Mouse (Mus musculus) gastrocnemius, adult 2 months (tissue): ENCODE results near the gene Tex9. TPM values are rescaled to one million over a fixed set of nuclear protein-coding genes. Genes with fewer than 3 reads are reported as not detected.
A peak's percentile ranks its signal among the peaks of the same experiment; 100 is the strongest.

ENCODE experiments used
- DNase-seq: peaks from one replicate; pipeline ENCODE4 v3.0.0; 2022
- H3K27ac ChIP-seq: fragments of 200-600 bp; 2 replicates; pipeline ENCODE4 v1.8.1; 2022; ENCODE audit warnings: mild to moderate bottlenecking
- H3K4me3 ChIP-seq: fragments of 200-600 bp; 2 replicates; pipeline ENCODE4 v1.8.1; 2022; ENCODE audit warnings: mild to moderate bottlenecking, moderate library complexity
- CTCF ChIP-seq: fragments of 200-600 bp; IDR thresholded peaks from 2 replicates; pipeline ENCODE4 v1.8.1; 2022; ENCODE audit warnings: antibody characterized with exemption, mild to moderate bottlenecking, moderate library complexity
- intact Hi-C: fragments of 180-260 bp; cut with DNase I; formaldehyde crosslinking; loops from one replicate; pipeline ENCODE4 v1.15.1; 2025
- long read RNA-seq, 2 experiments: library from polyadenylated mRNA; stranded (forward); transcript quantifications; one replicate each; pipeline ENCODE4 v2.0.0; 2021
- total RNA-seq, 2 experiments: library from RNA; stranded (reverse); gene quantifications; 2 replicates each; pipeline ENCODE4 v1.2.3; 2021

Gene Tex9
- 1 to 10 TPM; 1.8 TPM for total RNA-seq
- long read RNA-seq, experiment 1, partial matches to known transcripts: 0 of 1 reads
- long read RNA-seq, experiment 1, other reads (novel, unspliced or antisense): 0 of 1 reads
- long read RNA-seq, experiment 2, partial matches to known transcripts: 0 of 2 reads
- long read RNA-seq, experiment 2, other reads (novel, unspliced or antisense): 2 of 2 reads

DNA sequence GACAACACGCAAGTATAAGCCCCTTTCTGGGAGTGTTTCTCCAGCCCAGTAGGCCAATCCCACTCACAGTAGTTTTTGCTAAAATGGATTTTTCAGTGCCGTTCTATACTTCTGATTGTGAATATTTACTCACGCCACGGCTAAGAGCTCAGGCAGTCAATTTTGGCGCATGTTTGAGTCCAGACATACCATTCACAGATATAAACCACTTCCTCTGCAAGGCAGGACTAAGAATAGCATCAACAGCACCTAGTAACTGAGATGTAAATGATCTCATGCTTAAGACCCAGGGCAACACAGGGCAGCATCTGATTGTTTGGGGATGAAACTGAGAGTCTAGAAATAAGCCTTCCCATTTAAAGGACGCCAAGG lies at the start of gene Tex9:
Tex9 (minus strand) TSS at position 19 of the 372 bp plus-strand sequence.
- Histone ChIP-seq H3K27ac (peak within 1 kb of the TSS; percentile 78), H3K4me3 (peak within 1 kb of the TSS; percentile 82)
- intact Hi-C loops: no loop called here
- no peak for DNase-seq
- no peak for TF ChIP-seq CTCF

DNA sequence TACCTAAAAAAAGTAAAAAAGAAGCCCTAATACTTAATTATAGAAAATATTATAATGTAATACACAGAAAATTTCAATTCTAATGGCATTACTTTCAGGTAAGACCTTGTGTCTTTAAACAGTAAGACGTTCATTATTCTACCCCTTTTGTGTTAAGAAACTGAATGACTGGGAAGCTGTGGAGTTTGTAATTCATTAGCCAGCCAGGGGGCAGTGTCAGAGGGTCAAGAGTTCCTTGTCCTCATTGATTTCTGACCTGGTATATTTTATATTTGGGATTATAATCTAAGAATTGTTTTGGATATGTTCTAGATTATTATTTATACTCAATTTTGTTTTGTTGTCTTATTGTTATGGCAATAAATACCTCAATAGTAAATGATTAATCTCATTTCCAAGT lies 45.1 kb upstream of the Tex9 start:
- DNase-seq: no peak
- H3K27ac ChIP-seq: no peak overlapping the region
- intact Hi-C loops: loop anchor here (10.0 kb wide), 1 partner anchor 138 kb away; no protein-coding TSS in a partner anchor
- TF ChIP-seq CTCF: peak; percentile 26; the same call in 1 of the 2 replicates
- H3K4me3 ChIP-seq: no peak overlapping the region

DNA sequence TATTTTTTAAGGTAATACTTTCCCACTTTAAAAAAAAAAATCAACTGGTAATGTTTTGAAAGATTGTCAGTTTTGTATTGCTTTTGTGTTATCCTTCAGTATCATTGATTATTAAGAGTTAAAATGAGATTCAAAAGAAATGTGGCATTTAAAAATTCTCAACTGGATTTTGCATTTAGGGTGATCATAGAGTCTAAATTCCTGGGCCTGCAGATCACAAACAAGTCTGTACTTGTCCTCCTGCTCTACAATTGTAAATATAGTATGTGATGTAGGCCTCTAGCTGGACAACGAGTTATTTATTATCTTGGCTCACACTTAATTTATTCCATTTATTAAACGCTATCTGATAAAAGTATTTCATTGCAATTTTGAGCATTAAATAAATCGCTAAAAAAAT lies 43.4 kb upstream of the Tex9 start:
- no peak for TF ChIP-seq CTCF
- Histone ChIP-seq H3K27ac (peak overlapping the region; percentile 55), H3K4me3 (peak overlapping the region; percentile 97)
- intact Hi-C loops: loop anchor here (10.0 kb wide), 1 partner anchor 139 kb away; no protein-coding TSS in a partner anchor
- DNase-seq: no peak

DNA sequence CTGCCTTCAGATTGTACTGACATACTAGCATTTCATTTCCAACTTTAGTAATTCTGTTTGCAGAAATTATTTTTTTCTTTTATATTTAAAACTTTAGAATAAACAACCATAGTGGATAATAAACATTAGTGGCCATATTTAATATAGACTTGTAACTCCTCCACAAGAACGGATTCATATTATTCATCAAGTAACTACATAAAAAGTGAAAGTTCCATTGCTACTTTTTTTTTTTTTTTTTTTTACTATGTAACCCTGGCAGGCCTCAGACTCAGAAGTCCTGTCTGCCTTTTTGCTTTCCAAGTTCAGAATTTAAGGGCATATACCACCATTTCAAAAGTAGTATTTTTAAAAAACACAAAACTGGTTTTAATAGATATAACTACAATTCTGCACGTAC lies 43.0 kb upstream of the Tex9 start:
- peak overlapping the region; percentile 97 for H3K4me3 ChIP-seq
- H3K27ac ChIP-seq: peak overlapping the region; percentile 98
- no peak for DNase-seq
- TF ChIP-seq CTCF: no peak
- intact Hi-C loops: loop anchor here (5.0 to 10.0 kb wide), 3 partner anchors 72 to 140 kb away; no protein-coding TSS in a partner anchor

DNA sequence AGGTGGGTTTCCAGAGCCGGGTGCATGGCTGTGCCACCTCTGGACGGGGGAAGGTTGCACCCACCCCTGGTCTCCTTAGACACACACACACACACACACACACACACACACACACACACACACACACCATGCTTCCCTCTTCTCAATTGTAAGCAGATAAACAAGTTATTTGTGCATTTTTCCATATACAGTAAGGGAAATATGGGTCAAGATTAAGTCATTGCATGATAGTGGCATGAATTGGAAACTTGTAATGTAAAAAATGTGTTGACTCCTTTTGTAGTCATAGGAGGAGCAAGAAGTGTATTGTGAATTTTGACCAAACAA lies 41.0 kb upstream of the Tex9 start:
- TF ChIP-seq CTCF: no peak
- Histone ChIP-seq H3K27ac (peak overlapping the region; percentile 98), H3K4me3 (peak overlapping the region; percentile 97)
- DNase-seq: no peak
- intact Hi-C loops: loop anchor here (5.0 to 10.0 kb wide), 3 partner anchors 74 to 142 kb away; no protein-coding TSS in a partner anchor

DNA sequence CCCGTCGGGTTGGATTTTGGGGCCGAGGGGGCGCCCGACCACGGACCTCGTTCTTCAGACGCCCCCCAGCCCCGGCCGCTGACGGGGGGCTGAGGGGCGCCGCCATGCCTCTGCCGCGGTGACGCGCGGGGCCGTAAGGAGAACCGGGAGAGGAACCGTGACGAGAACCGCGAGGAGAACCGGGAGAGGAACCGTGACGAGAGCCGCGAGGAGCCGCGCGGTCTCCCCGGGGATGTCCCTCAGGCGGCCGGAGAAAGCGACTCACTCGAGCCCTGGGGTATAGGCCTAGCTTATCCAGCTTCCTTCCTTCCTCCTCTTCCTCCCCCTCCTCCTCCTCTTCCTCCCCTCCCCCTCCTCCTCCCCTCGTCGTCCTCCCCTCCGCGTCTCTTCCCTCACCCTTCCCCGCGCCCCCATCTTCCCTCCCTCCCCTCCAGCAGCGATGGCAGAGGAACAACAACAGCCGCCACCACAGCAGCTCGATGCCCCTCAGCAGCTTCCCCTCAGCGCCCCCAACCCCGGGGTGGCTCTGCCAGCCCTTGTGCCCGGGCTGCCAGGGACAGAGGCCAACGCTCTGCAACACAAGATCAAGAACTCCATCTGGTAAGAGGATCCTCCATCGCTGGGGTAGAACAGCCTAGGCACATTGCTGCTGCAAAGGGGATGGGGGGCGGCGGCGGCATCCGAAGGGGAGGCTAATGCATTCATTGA lies 40.5 kb upstream of the Tex9 start:
- DNase-seq: peak; percentile 79
- peak overlapping the region; percentile 97 for H3K4me3 ChIP-seq
- intact Hi-C loops: loop anchor here (5.0 to 10.0 kb wide), 3 partner anchors 75 to 142 kb away; no protein-coding TSS in a partner anchor

DNA sequence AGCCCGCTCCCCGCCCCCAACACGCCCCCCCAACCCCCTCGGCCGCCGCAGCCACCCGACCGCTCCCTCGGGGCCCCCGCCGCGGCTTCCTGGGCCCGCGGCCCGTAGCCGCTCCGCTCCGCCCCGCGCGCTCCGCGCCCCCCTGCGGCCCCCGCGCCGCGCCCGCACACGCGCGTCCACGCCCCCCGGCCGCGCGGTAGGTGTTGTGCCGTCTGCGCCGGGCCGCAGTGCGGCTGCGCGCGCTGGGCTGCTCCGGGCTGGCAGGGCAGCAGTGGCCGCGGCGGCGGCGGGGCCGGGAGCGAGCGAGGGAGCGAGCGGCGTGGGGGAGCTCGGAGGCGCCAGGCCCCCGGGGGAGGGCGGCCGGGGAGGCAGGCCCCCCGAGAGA lies 40.0 kb upstream of the Tex9 start, which contains the start of gene Rfx7:
Rfx7 (plus strand) TSS at position 245 of the 385 bp plus-strand sequence.
- Histone ChIP-seq H3K27ac (peak within 1 kb of the TSS; percentile 98), H3K4me3 (peak within 1 kb of the TSS; percentile 97)
- no peak for TF ChIP-seq CTCF
- DNase-seq: peak; percentile 90
- intact Hi-C loops: loop anchor here (5.0 to 10.0 kb wide), 3 partner anchors 75 to 143 kb away; no protein-coding TSS in a partner anchor

More for the DNA sequence above, 40.5 kb upstream of the Tex9 start:
- peak overlapping the region; percentile 98 for H3K27ac ChIP-seq
- no peak for TF ChIP-seq CTCF

DNA sequence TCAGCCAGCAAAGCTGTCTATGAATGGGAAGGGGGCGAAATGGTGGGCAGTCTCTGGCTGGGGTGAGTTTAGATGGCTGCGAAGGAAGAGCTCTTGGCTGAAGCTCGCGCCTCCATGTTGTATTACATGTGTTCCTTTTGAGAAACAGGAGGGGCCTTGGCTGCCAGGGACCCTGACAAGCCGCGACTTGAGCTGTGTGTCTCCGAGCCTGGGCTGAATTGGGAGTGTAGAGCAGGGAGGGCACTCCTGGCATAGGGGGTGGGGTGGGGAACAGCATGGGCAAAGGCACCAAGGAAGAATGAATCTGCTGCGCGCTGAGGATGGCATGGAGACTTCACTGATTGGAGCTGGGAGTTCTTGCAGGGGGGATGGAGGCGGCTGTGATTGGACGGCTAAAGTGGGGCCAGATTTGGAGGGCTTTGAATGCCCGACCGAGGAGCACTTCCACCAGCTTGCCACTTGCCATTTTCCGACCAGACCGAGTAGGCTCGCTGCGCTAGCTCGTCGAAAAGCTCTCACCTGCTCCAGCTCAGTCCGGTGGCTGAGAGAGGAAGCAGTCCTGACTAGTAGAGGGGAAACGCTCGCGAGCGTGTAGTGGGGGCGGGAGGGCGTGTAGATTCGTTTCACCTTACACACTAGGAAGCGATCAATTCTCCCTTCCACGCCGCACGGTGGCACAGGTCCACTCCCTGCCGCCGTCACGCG lies 39.4 kb upstream of the Tex9 start:
- DNase-seq: peak; percentile 84
- intact Hi-C loops: loop anchor here (5.0 to 10.0 kb wide), 3 partner anchors 74 to 143 kb away; no protein-coding TSS in a partner anchor
- peak overlapping the region; percentile 97 for H3K4me3 ChIP-seq

DNA sequence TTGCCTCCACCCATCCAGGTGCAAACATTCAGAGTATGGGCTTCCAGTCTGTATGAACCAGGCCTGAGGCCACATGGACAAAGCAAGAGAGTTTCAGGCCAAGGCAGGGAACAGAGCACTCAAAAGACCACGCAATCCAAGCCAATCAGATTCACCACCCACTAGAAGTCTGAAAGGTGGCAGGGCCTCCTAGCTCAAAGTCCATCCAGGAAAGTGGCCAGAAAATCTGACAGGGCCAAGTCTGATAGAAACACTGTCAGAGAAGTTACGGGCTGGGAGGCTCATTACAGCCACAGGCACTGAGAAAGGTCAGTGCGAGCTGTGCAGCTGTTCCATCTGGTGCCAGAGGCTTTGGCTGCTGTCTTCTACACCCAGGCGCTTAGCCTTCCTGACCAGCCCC lies 38.8 kb upstream of the Tex9 start:
- peak overlapping the region; percentile 97 for H3K4me3 ChIP-seq
- no peak for TF ChIP-seq CTCF
- DNase-seq: peak; percentile 83
- intact Hi-C loops: loop anchor here (5.0 to 10.0 kb wide), 3 partner anchors 74 to 144 kb away; no protein-coding TSS in a partner anchor
- peak overlapping the region; percentile 97 for H3K27ac ChIP-seq

More for the DNA sequence above, 39.4 kb upstream of the Tex9 start:
- H3K27ac ChIP-seq: peak overlapping the region; percentile 97
- no peak; the same call in 1 of the 2 replicates for TF ChIP-seq CTCF

DNA sequence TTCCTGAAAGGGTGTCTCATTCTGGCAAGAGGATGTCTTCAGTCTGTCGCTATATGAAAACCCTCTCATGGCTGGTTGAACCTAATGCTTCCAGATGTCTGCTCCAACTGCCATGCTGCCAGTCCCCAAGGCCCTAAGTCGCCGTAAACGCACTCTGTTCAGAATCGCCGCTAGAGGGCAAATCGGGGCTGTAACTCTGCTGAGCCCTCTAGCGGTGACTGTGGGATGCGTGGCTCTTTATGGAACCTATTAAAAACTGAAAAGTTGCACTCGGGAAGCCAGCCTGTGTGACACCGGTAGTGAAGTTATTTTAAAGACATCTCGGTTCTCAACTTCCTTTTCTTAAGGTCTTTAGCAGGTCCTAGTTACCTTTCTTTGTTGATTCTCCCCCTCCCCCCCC lies 38.2 kb upstream of the Tex9 start:
- intact Hi-C loops: loop anchor here (5.0 to 10.0 kb wide), 3 partner anchors 73 to 145 kb away; no protein-coding TSS in a partner anchor
- peak; percentile 89 for DNase-seq
- H3K27ac ChIP-seq: peak overlapping the region; percentile 97
- H3K4me3 ChIP-seq: peak overlapping the region; percentile 97
- no peak; the same call in none of the 2 replicates for TF ChIP-seq CTCF

DNA sequence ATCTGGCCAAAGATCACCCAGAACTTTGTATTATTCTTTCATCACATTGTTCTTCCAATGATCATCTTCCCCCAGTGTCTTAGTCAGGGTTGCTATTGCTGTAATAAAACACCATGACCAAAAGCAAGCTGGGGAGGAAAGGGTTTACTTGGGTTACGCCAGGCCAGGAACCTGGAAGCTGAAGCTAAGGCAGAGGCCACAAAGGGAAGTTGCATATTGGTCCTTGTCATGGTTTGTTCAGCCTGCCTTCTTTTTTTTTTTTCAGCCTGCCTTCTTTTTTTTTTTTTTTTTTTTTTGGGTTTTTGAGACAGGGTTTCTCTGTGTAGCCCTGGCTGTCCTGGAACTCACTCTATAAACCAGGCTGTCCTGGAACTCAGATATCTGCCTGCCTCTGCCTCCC lies 34.1 kb upstream of the Tex9 start:
- Histone ChIP-seq H3K4me3 (no peak overlapping the region), H3K27ac (no peak overlapping the region)
- intact Hi-C loops: no loop called here
- TF ChIP-seq CTCF: no peak
- DNase-seq: no peak

DNA sequence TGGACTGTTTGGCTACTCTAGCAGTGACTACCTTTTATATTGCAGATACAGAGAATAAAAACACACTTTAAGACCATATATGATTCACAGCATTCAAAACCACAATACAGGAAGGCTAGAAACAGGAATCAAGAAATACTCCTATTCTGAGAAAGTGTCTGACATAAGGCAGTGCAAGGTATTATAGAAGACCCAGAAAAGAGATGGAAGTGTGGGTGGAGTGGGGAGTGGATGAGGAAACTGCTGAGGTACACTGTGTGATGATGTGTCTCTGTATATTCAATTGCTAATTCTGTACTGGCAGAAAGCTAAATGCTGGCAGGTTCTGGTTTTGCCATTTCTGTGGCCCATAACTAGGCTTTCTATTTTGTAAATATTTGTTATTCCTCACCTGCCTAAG lies 28.8 kb upstream of the Tex9 start:
- no peak for TF ChIP-seq CTCF
- intact Hi-C loops: no loop called here
- no peak overlapping the region for H3K4me3 ChIP-seq

More for the DNA sequence above, 28.8 kb upstream of the Tex9 start:
- no peak for DNase-seq
- H3K27ac ChIP-seq: no peak overlapping the region
